Mouse (Mus musculus) G1E-ER4 (cell line): ENCODE results near the gene Prx. TPM values are rescaled to one million over a fixed set of nuclear protein-coding genes. Genes with fewer than 3 reads are reported as not detected.

Experiments
- GATA1 ChIP-seq: IDR thresholded peaks from one replicate; pipeline ENCODE4 v1.8.0; 2012; ENCODE audit warnings: low read length, inconsistent platforms
- polyA plus RNA-seq: library from polyadenylated mRNA; stranded (reverse); fragments of >175 nt; gene quantifications from 2 replicates; pipeline ENCODE4 v1.2.3, GENCODE M21; 2012

The Prx gene
- polyA plus RNA-seq, result 4.4 and 4.8 TPM in 2 replicates

- TF ChIP-seq GATA1, result no peak
Measured at GRCm38 (mm10) chr7:27499036-27499435, at the start of gene Prx. TSS of gene Prx (plus strand) at chr7:27499324.

- TF ChIP-seq GATA1, result no peak
Measured at GRCm38 (mm10) chr7:27451359-27451758, 47.8 kb upstream of the Prx start.

GRCm38 (mm10) chr7:27452206-27452770 is 46.8 kb upstream of the Prx start:
- no peak for TF ChIP-seq GATA1

GRCm38 (mm10) chr7:27454461-27455121 is 44.5 kb upstream of the Prx start:
- no peak for TF ChIP-seq GATA1

- no peak for TF ChIP-seq GATA1
Measured at GRCm38 (mm10) chr7:27455273-27455672, 43.9 kb upstream of the Prx start.

GRCm38 (mm10) chr7:27458614-27459013 is 40.5 kb upstream of the Prx start:
- no peak for TF ChIP-seq GATA1

- peak; percentile 85 for TF ChIP-seq GATA1
Measured at GRCm38 (mm10) chr7:27459640-27460039, 39.5 kb upstream of the Prx start.

- TF ChIP-seq GATA1, result no peak
Measured at GRCm38 (mm10) chr7:27460477-27460876, 38.6 kb upstream of the Prx start.

- no peak for TF ChIP-seq GATA1
Measured at GRCm38 (mm10) chr7:27467648-27468047, 31.5 kb upstream of the Prx start.

- no peak for TF ChIP-seq GATA1
Measured at GRCm38 (mm10) chr7:27471390-27472120, 27.6 kb upstream of the Prx start.

GRCm38 (mm10) chr7:27472596-27472995 is 26.5 kb upstream of the Prx start:
- TF ChIP-seq GATA1, result no peak

GRCm38 (mm10) chr7:27473156-27473834 is 25.8 kb upstream of the Prx start, which contains the start of gene Sertad3:
TSS of gene Sertad3 (plus strand) at chr7:27473768.
- TF ChIP-seq GATA1, result no peak

- TF ChIP-seq GATA1, result no peak
Measured at GRCm38 (mm10) chr7:27473835-27474489, 25.2 kb upstream of the Prx start.

- no peak for TF ChIP-seq GATA1
Measured at GRCm38 (mm10) chr7:27474490-27474954, 24.6 kb upstream of the Prx start.

GRCm38 (mm10) chr7:27475596-27475995 is 23.5 kb upstream of the Prx start:
- no peak for TF ChIP-seq GATA1
